Mouse (Mus musculus) C2C12 (cell line): ENCODE data around the gene Espn.

ENCODE experiments used
- CEBPB ChIP-seq: IDR thresholded peaks from one replicate; pipeline ENCODE4 v1.6.1; 2011; ENCODE audit warnings: low read depth, mild to moderate bottlenecking, control low read depth, moderate library complexity
- CTCF ChIP-seq: IDR thresholded peaks from one replicate; pipeline ENCODE4 v1.5.1; 2011; ENCODE audit not compliant: control insufficient read depth, insufficient read depth, insufficient read length
- FOSL1 ChIP-seq: IDR thresholded peaks from one replicate; pipeline ENCODE4 v1.8.0; 2011; ENCODE audit warnings: mild to moderate bottlenecking, low read length; ENCODE audit not compliant: poor library complexity, insufficient read depth, severe bottlenecking
- MAX ChIP-seq: IDR thresholded peaks from one replicate; pipeline ENCODE4 v1.6.1; 2011; ENCODE audit warnings: mild to moderate bottlenecking, control low read depth
- MYOD1 ChIP-seq: IDR thresholded peaks from one replicate; pipeline ENCODE4 v1.6.1; 2011; ENCODE audit warnings: low read depth; ENCODE audit not compliant: control insufficient read depth, insufficient read length
- MYOG ChIP-seq: IDR thresholded peaks from one replicate; pipeline ENCODE4 v1.6.1; 2011; ENCODE audit not compliant: control insufficient read depth, insufficient read length; ENCODE audit errors: extremely low read depth
- USF1 ChIP-seq: IDR thresholded peaks from one replicate; pipeline ENCODE4 v1.6.1; 2011; ENCODE audit warnings: low read depth, mild to moderate bottlenecking, control low read depth, moderate library complexity

- TF ChIP-seq CTCF: no peak
- TF ChIP-seq FOSL1: no peak
- TF ChIP-seq CEBPB: no peak
- no peak for TF ChIP-seq MYOD1
- no peak for TF ChIP-seq MAX
- no peak for TF ChIP-seq USF1
- TF ChIP-seq MYOG: no peak
Measured at GRCm38 (mm10) chr4:152190701-152191100, 38.5 kb upstream of the Espn start.
